Mouse (Mus musculus) MEL (cell line): ENCODE results near the gene Tmbim4. TPM values are rescaled to one million over a fixed set of nuclear protein-coding genes. Genes with fewer than 3 reads are reported as not detected.
A peak's percentile ranks its signal among the peaks of the same experiment; 100 is the strongest.

Source experiments
- DNase-seq: peaks from one replicate; pipeline ENCODE4 v3.0.0; 2011; ENCODE audit warnings: low read depth, low spot score
- H3K27ac ChIP-seq: 2 replicates; pipeline ENCODE4 v1.5.1; 2012; ENCODE audit warnings: low read depth, mild to moderate bottlenecking, control low read depth, low read length, moderate library complexity; ENCODE audit not compliant: control insufficient read depth
- H3K27me3 ChIP-seq, 2 experiments: fragments of 150-350 bp in 1 of 2; sonication (generic) in 1 of 2; 2 replicates each; pipeline ENCODE4 v1.6.1; 2012; ENCODE audit warnings: low read length in 2 of 2, mild to moderate bottlenecking in 2 of 2, improper control_type of control experiment in 1 of 2, moderate library complexity in 1 of 2; ENCODE audit not compliant: insufficient read depth in 2 of 2, control insufficient read depth in 1 of 2
- H3K36me3 ChIP-seq, 2 experiments: 2 replicates each; pipeline ENCODE4 v1.6.1; 2012 to 2014; ENCODE audit warnings: low read length in 2 of 2, improper control_type of control experiment in 1 of 2, inconsistent platforms in 1 of 2, mild to moderate bottlenecking in 1 of 2; ENCODE audit not compliant: insufficient read depth in 2 of 2, control insufficient read depth in 1 of 2
- H3K4me1 ChIP-seq, 2 experiments: fragments of 150-350 bp in 1 of 2; sonication (generic) in 1 of 2; 2 replicates each; pipeline ENCODE4 v1.6.1; 2012; ENCODE audit warnings: low read length in 2 of 2, improper control_type of control experiment in 1 of 2, mild to moderate bottlenecking in 1 of 2; ENCODE audit not compliant: insufficient read depth in 2 of 2, control insufficient read depth in 1 of 2
- H3K4me3 ChIP-seq, 2 experiments: fragments of 150-350 bp in 1 of 2; sonication (generic) in 1 of 2; 2 replicates each; pipeline ENCODE4 v1.5.1; 2012; ENCODE audit warnings: low read depth in 2 of 2, low read length in 2 of 2, mild to moderate bottlenecking in 2 of 2, moderate library complexity in 2 of 2, control low read depth in 1 of 2, improper control_type of control experiment in 1 of 2; ENCODE audit not compliant: control insufficient read depth in 1 of 2, insufficient read depth in 1 of 2
- H3K79me2 ChIP-seq: 2 replicates; pipeline ENCODE4 v1.6.1; 2012; ENCODE audit warnings: mild to moderate bottlenecking, low read length, moderate library complexity; ENCODE audit not compliant: control insufficient read depth, poor library complexity, insufficient read depth
- H3K9ac ChIP-seq: 2 replicates; pipeline ENCODE4 v1.6.1; 2012; ENCODE audit warnings: low read depth, mild to moderate bottlenecking, control low read depth, low read length, moderate library complexity; ENCODE audit not compliant: control insufficient read depth, poor library complexity, severe bottlenecking
- H3K9me3 ChIP-seq: fragments of 150-350 bp; sonication (generic); replicated peaks from 2 replicates; pipeline ENCODE4 v1.6.1; 2012; ENCODE audit warnings: mild to moderate bottlenecking, low read length, improper control_type of control experiment, moderate library complexity; ENCODE audit not compliant: insufficient read depth
- BHLHE40 ChIP-seq: IDR thresholded peaks from 2 replicates; pipeline ENCODE4 v1.6.1; 2012; ENCODE audit warnings: low read depth, mild to moderate bottlenecking, inconsistent platforms, low read length, improper control_type of control experiment, borderline replicate concordance
- CHD1 ChIP-seq: IDR thresholded peaks from 2 replicates; pipeline ENCODE4 v1.6.1; 2012; ENCODE audit warnings: low read depth, mild to moderate bottlenecking, inconsistent platforms, low read length, improper control_type of control experiment
- CHD2 ChIP-seq: IDR thresholded peaks from 2 replicates; pipeline ENCODE4 v1.6.1; 2011; ENCODE audit warnings: low read length, improper control_type of control experiment
- CTCF ChIP-seq, 3 experiments: IDR thresholded peaks in 2 of 3; conservative IDR thresholded peaks in 1 of 3; 2 replicates each; pipeline ENCODE4 v1.5.1; 2011 to 2012; ENCODE audit warnings: low read length in 3 of 3, low read depth in 2 of 3, mild to moderate bottlenecking in 2 of 3, improper control_type of control experiment in 1 of 3, inconsistent platforms in 1 of 3, mixed read lengths in 1 of 3, moderate library complexity in 1 of 3; ENCODE audit not compliant: control insufficient read depth in 1 of 3, insufficient read depth in 1 of 3, poor library complexity in 1 of 3, severe bottlenecking in 1 of 3
- E2F4 ChIP-seq: IDR thresholded peaks from 2 replicates; pipeline ENCODE4 v1.6.1; 2011; ENCODE audit warnings: low read depth, low read length, improper control_type of control experiment, borderline replicate concordance
- ELF1 ChIP-seq: IDR thresholded peaks from 2 replicates; pipeline ENCODE4 v1.6.1; 2014; ENCODE audit warnings: low read depth, mild to moderate bottlenecking, inconsistent platforms, low read length, improper control_type of control experiment, moderate library complexity
- EP300 ChIP-seq, 2 experiments: IDR thresholded peaks; 2 replicates each; pipeline ENCODE4 v1.6.1; 2011; ENCODE audit warnings: improper control_type of control experiment in 2 of 2, low read length in 2 of 2, low read depth in 1 of 2, mild to moderate bottlenecking in 1 of 2
- ETS1 ChIP-seq: IDR thresholded peaks from 2 replicates; pipeline ENCODE4 v1.6.1; 2012; ENCODE audit warnings: low read depth, mild to moderate bottlenecking, inconsistent platforms, low read length, improper control_type of control experiment, moderate library complexity
- GABPA ChIP-seq: IDR thresholded peaks from 2 replicates; pipeline ENCODE4 v1.6.1; 2012; ENCODE audit warnings: low read depth, mild to moderate bottlenecking, inconsistent platforms, low read length, improper control_type of control experiment, moderate library complexity
- GATA1 ChIP-seq: IDR thresholded peaks from 2 replicates; pipeline ENCODE4 v1.6.1; 2011; ENCODE audit warnings: low read depth, low read length, improper control_type of control experiment
- HCFC1 ChIP-seq: IDR thresholded peaks from 2 replicates; pipeline ENCODE4 v1.6.1; 2012; ENCODE audit warnings: low read depth, mild to moderate bottlenecking, inconsistent platforms, low read length, improper control_type of control experiment, moderate library complexity
- JUND ChIP-seq: IDR thresholded peaks from 2 replicates; pipeline ENCODE4 v1.6.1; 2011; ENCODE audit warnings: low read depth, mild to moderate bottlenecking, improper control_type of control experiment, low read length
- KAT2A ChIP-seq: conservative IDR thresholded peaks from 2 replicates; pipeline ENCODE4 v1.6.1; 2012; ENCODE audit warnings: low read depth, low read length, improper control_type of control experiment, inconsistent platforms
- MAFK ChIP-seq: IDR thresholded peaks from 2 replicates; pipeline ENCODE4 v1.6.1; 2011; ENCODE audit warnings: low read depth, mild to moderate bottlenecking, low read length, improper control_type of control experiment, borderline replicate concordance
- MAX ChIP-seq: IDR thresholded peaks from 2 replicates; pipeline ENCODE4 v1.6.1; 2011; ENCODE audit warnings: low read length, improper control_type of control experiment
- MAZ ChIP-seq: IDR thresholded peaks from 2 replicates; pipeline ENCODE4 v1.6.1; 2012; ENCODE audit warnings: low read depth, mild to moderate bottlenecking, inconsistent platforms, low read length, improper control_type of control experiment
- MEF2A ChIP-seq: IDR thresholded peaks from 2 replicates; pipeline ENCODE4 v1.6.1; 2014; ENCODE audit warnings: low read depth, mild to moderate bottlenecking, inconsistent platforms, low read length, improper control_type of control experiment; ENCODE audit not compliant: poor library complexity, insufficient replicate concordance, severe bottlenecking; ENCODE audit errors: extremely low read depth
- MXI1 ChIP-seq: IDR thresholded peaks from 2 replicates; pipeline ENCODE4 v1.6.1; 2011; ENCODE audit warnings: mild to moderate bottlenecking, low read depth, low read length, improper control_type of control experiment
- MYB ChIP-seq: IDR thresholded peaks from 2 replicates; pipeline ENCODE4 v1.6.1; 2011; ENCODE audit warnings: mild to moderate bottlenecking, low read depth, low read length, improper control_type of control experiment
- MYC ChIP-seq: IDR thresholded peaks from 2 replicates; pipeline ENCODE4 v1.6.1; 2011; ENCODE audit warnings: low read depth, mild to moderate bottlenecking, low read length, improper control_type of control experiment, moderate library complexity
- NELFE ChIP-seq: IDR thresholded peaks from 2 replicates; pipeline ENCODE4 v1.6.1; 2011; ENCODE audit warnings: low read depth, low read length, improper control_type of control experiment
- NRF1 ChIP-seq: IDR thresholded peaks from 2 replicates; pipeline ENCODE4 v1.6.1; 2014; ENCODE audit warnings: low read depth, mild to moderate bottlenecking, inconsistent platforms, low read length, improper control_type of control experiment, moderate library complexity; ENCODE audit not compliant: poor library complexity, insufficient read depth, severe bottlenecking
- POLR2A ChIP-seq, 2 experiments: IDR thresholded peaks; 2 replicates each; pipeline ENCODE4 v1.6.1; 2011 to 2012; ENCODE audit warnings: low read length in 2 of 2, mild to moderate bottlenecking in 2 of 2, control low read depth in 1 of 2, improper control_type of control experiment in 1 of 2, low read depth in 1 of 2, moderate library complexity in 1 of 2; ENCODE audit not compliant: control insufficient read depth in 1 of 2, insufficient read depth in 1 of 2, poor library complexity in 1 of 2
- POLR2AphosphoS2 ChIP-seq: IDR thresholded peaks from 2 replicates; pipeline ENCODE4 v1.6.1; 2011; ENCODE audit warnings: low read length, improper control_type of control experiment
- POLR2AphosphoS5 ChIP-seq: IDR thresholded peaks from 2 replicates; pipeline ENCODE4 v1.6.1; 2012; ENCODE audit warnings: low read depth, borderline replicate concordance, mild to moderate bottlenecking, inconsistent platforms, low read length, moderate library complexity, mixed read lengths
- RAD21 ChIP-seq: IDR thresholded peaks from 2 replicates; pipeline ENCODE4 v1.6.1; 2011; ENCODE audit warnings: mild to moderate bottlenecking, low read depth, low read length, improper control_type of control experiment
- RCOR1 ChIP-seq: IDR thresholded peaks from 2 replicates; pipeline ENCODE4 v1.6.1; 2012; ENCODE audit warnings: low read depth, mild to moderate bottlenecking, inconsistent platforms, low read length, improper control_type of control experiment
- SIN3A ChIP-seq: IDR thresholded peaks from 2 replicates; pipeline ENCODE4 v1.6.1; 2012; ENCODE audit warnings: low read length, improper control_type of control experiment, inconsistent platforms
- SMC3 ChIP-seq: IDR thresholded peaks from 2 replicates; pipeline ENCODE4 v1.6.1; 2011; ENCODE audit warnings: low read depth, low read length, improper control_type of control experiment
- TAL1 ChIP-seq: IDR thresholded peaks from 2 replicates; pipeline ENCODE4 v1.6.1; 2012; ENCODE audit warnings: mild to moderate bottlenecking, inconsistent platforms, low read length, moderate library complexity, mixed read lengths
- TBP ChIP-seq: IDR thresholded peaks from 2 replicates; pipeline ENCODE4 v1.8.0; 2011; ENCODE audit warnings: low read depth, low read length, improper control_type of control experiment
- TCF12 ChIP-seq: IDR thresholded peaks from 2 replicates; pipeline ENCODE4 v1.6.1; 2014; ENCODE audit warnings: low read depth, mild to moderate bottlenecking, inconsistent platforms, low read length, improper control_type of control experiment, moderate library complexity
- UBTF ChIP-seq: IDR thresholded peaks from 2 replicates; pipeline ENCODE4 v1.6.1; 2012; ENCODE audit warnings: low read depth, mild to moderate bottlenecking, inconsistent platforms, low read length, improper control_type of control experiment, moderate library complexity, borderline replicate concordance; ENCODE audit not compliant: insufficient read depth
- USF1 ChIP-seq: IDR thresholded peaks from 2 replicates; pipeline ENCODE4 v1.6.1; 2014; ENCODE audit warnings: low read depth, mild to moderate bottlenecking, inconsistent platforms, low read length, improper control_type of control experiment, moderate library complexity
- USF2 ChIP-seq, 2 experiments: IDR thresholded peaks; 2 replicates each; pipeline ENCODE4 v1.6.1; 2011 to 2012; ENCODE audit warnings: improper control_type of control experiment in 2 of 2, low read length in 2 of 2, borderline replicate concordance in 1 of 2, inconsistent platforms in 1 of 2, low read depth in 1 of 2, mild to moderate bottlenecking in 1 of 2; ENCODE audit not compliant: insufficient read depth in 1 of 2
- ZC3H11A ChIP-seq: IDR thresholded peaks from 2 replicates; pipeline ENCODE4 v1.6.1; 2012; ENCODE audit warnings: low read depth, mild to moderate bottlenecking, inconsistent platforms, low read length, improper control_type of control experiment
- ZMIZ1 ChIP-seq: IDR thresholded peaks from 2 replicates; pipeline ENCODE4 v1.6.1; 2012; ENCODE audit warnings: low read depth, mild to moderate bottlenecking, inconsistent platforms, low read length, improper control_type of control experiment, moderate library complexity
- ZNF384 ChIP-seq: IDR thresholded peaks from 2 replicates; pipeline ENCODE4 v1.6.1; 2012; ENCODE audit warnings: low read depth, mild to moderate bottlenecking, inconsistent platforms, low read length, improper control_type of control experiment
- polyA plus RNA-seq, 2 experiments: library from polyadenylated mRNA; stranded (reverse) in 1 of 2; unstranded in 1 of 2; fragments of >175 nt in 1 of 2; fragments of >200 nt in 1 of 2; gene quantifications; 2 replicates each; pipeline versions ENCODE4 v1.2.1 to v1.2.4; 2012; ENCODE audit warnings: low replicate concordance in 2 of 2, low read depth in 1 of 2; ENCODE audit not compliant: insufficient read length in 2 of 2, insufficient read depth in 1 of 2, missing spikeins in 1 of 2
- total RNA-seq: library from RNA; depleted of rRNA; stranded (reverse); fragments of 300-350 nt; gene quantifications from 2 replicates; pipeline ENCODE4 v1.2.3, GENCODE M21; 2012

Tmbim4 gene
- total and polyA plus RNA-seq, 3 experiments, result 52.5 to 80.3 TPM; not detected in 1

GRCm38 (mm10) chr10:120257231-120257630 lies 55.8 kb downstream of the Tmbim4 start:
- Histone ChIP-seq H3K4me3 (peak overlapping the region in 1 of 2 experiments; percentile 42; a peak in 2 of 4 replicates), H3K36me3 (no peaks in the 10 kb centered on the region), H3K4me1 (no peaks in the 10 kb centered on the region), H3K27me3 (no peaks in the 10 kb centered on the region; a peak in 1 of 4 replicates), H3K9ac (no peak overlapping the region), H3K79me2 (no peaks in the 10 kb centered on the region), H3K27ac (no peak overlapping the region), H3K9me3 (no peaks in the 10 kb centered on the region)
- DNase-seq, result peak; percentile 75
- TF ChIP-seq MYB (no peak), CHD1 (no peak), KAT2A (no peak), ELF1 (peak; percentile 54; the same call in 1 of the 2 replicates), MYC (no peak), SIN3A (no peak), MAX (no peak), MAFK (no peak), TCF12 (no peak), CHD2 (no peak), ETS1 (no peak), ZMIZ1 (no peak), GATA1 (no peak), POLR2A (IDR thresholded peaks at IDR 0.05; ENCODE audit: control insufficient read depth in 1 of 2, insufficient read depth in 1 of 2, low read depth in 1 of 2, low read length in 2 of 2, poor library complexity in 1 of 2) (no peak), USF2 (IDR thresholded peaks at IDR 0.05; ENCODE audit: borderline replicate concordance in 1 of 2, insufficient read depth in 1 of 2, low read depth in 1 of 2, low read length in 2 of 2) (no peak), EP300 (IDR thresholded peaks at IDR 0.05; ENCODE audit: low read depth in 1 of 2, low read length in 2 of 2) (no peak), RCOR1 (no peak), TAL1 (no peak), CTCF (IDR thresholded peaks at IDR 0.05 in 2 of 3, conservative IDR thresholded peaks at IDR 0.05 in 1 of 3; ENCODE audit: control insufficient read depth in 1 of 3, insufficient read depth in 1 of 3, low read depth in 2 of 3, low read length in 3 of 3, poor library complexity in 1 of 3, severe bottlenecking in 1 of 3) (peak; percentile 33 to 70 (median 60)), MEF2A (no peak), E2F4 (no peak), POLR2AphosphoS2 (no peak), HCFC1 (no peak), RAD21 (peak; percentile 63), BHLHE40 (no peak), UBTF (no peak), TBP (no peak), POLR2AphosphoS5 (no peak), ZNF384 (no peak), SMC3 (peak; percentile 47), MXI1 (no peak), USF1 (no peak), JUND (no peak), ZC3H11A (peak; percentile 17; the same call in 1 of the 2 replicates), GABPA (no peak), MAZ (no peak), NELFE (no peak), NRF1 (no peak)
